Mouse (Mus musculus) embryonic facial prominence, embryonic 14.5 days (tissue): ENCODE results near the gene Trpm1. TPM values are rescaled to one million over a fixed set of nuclear protein-coding genes. Genes with fewer than 3 reads are reported as not detected.
A peak's percentile ranks its signal among the peaks of the same experiment; 100 is the strongest.

Experiments used
- ATAC-seq: fragments of 200-750 bp; cut with Nextera tagmentation; 2 replicates; pipeline ENCODE4 v1.8.0; 2017; ENCODE audit warnings: low read depth, moderate number of reproducible peaks, moderate TSS enrichment
- DNase-seq: peaks from one replicate; pipeline ENCODE4 v3.0.0-alpha.2; 2015; ENCODE audit warnings: low spot score
- H3K27ac ChIP-seq: fragments of 300-500 bp; sonication (generic); replicated peaks from 2 replicates; pipeline ENCODE4 v1.5.1; 2014; ENCODE audit warnings: low read depth, mild to moderate bottlenecking, low read length, moderate library complexity
- H3K27me3 ChIP-seq: fragments of 300-500 bp; sonication (generic); replicated peaks from 2 replicates; pipeline ENCODE4 v1.6.1; 2014; ENCODE audit warnings: low read length; ENCODE audit not compliant: control insufficient read depth, insufficient read depth
- H3K36me3 ChIP-seq: fragments of 300-500 bp; sonication (generic); 2 replicates; pipeline ENCODE4 v1.6.1; 2014; ENCODE audit warnings: low read length, mixed read lengths; ENCODE audit not compliant: control insufficient read depth, insufficient read depth
- H3K4me1 ChIP-seq: fragments of 300-500 bp; sonication (generic); 2 replicates; pipeline ENCODE4 v1.6.1; 2014; ENCODE audit warnings: antibody characterized with exemption, low read length; ENCODE audit not compliant: control insufficient read depth, insufficient read depth
- H3K4me2 ChIP-seq: fragments of 300-500 bp; sonication (generic); 2 replicates; pipeline ENCODE4 v1.6.1; 2014; ENCODE audit warnings: low read depth, mild to moderate bottlenecking, low read length, moderate library complexity, mixed read lengths
- H3K4me3 ChIP-seq: fragments of 300-500 bp; sonication (generic); 2 replicates; pipeline ENCODE4 v1.5.1; 2014; ENCODE audit warnings: low read depth, mild to moderate bottlenecking, low read length
- H3K9ac ChIP-seq: fragments of 300-500 bp; sonication (generic); 2 replicates; pipeline ENCODE4 v1.6.1; 2014; ENCODE audit warnings: low read depth, mild to moderate bottlenecking, low read length, moderate library complexity, mixed read lengths
- H3K9me3 ChIP-seq: fragments of 300-500 bp; sonication (generic); 2 replicates; pipeline ENCODE4 v1.6.1; 2016; ENCODE audit warnings: low read length; ENCODE audit not compliant: control insufficient read depth
- WGBS: fragments of 180-500 bp; shearing (Covaris S2); extraction: QIAGEN DNeasy Blood & Tissue Kit; methylation state at CpG from one replicate; pipeline ENCODE4 v1.1.7; 2014; 5-methylcytosine and 5-hydroxymethylcytosine counted together
- microRNA counts: library from miRNA; unstranded; fragments of <30 nt; microRNA quantifications from one replicate; lab custom pipeline; 2017
- microRNA-seq: library from miRNA; unstranded; fragments of <30 nt; microRNA quantifications from one replicate; pipeline ENCODE4, GENCODE M21; 2016; ENCODE audit warnings: borderline number of aligned reads
- polyA plus RNA-seq: library from polyadenylated mRNA; unstranded; fragments of >200 nt; fragmentation: Nextera tagmentation; extraction: Ambion mirVana; gene quantifications from 2 replicates; pipeline ENCODE4 v1.2.1, GENCODE M21; 2014

The Trpm1 gene
- polyA plus RNA-seq, 1 experiment from 2014 or later: 1.7 TPM

DNA sequence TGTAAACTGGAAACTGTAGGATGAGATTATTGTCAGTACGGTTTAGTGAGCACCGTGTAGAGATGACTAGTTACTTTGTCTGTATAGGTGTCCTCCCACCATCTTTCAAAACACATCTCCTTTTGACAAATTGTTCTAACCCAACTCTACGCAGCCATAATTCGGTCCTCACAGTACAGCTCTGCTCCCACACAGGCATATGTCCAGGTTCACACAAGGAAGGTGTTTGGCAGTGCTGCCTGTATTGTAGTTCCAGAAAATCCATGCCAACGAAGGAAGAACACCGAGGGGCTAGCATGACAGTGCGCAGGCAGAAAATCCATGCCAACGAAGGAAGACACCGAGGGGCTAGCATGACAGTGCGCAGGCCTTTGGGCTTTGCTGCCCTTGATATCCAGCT is 138.1 kb downstream of the Trpm1 start:
- ATAC-seq (no peak), DNase-seq (no peak)
- Histone ChIP-seq H3K9ac (no peak overlapping the region), H3K36me3 (peaks cover 10% of the 10 kb centered on the region; the same call in 1 of the 2 replicates), H3K27me3 (no peaks in the 10 kb centered on the region), H3K4me3 (no peak overlapping the region), H3K4me2 (no peak overlapping the region), H3K9me3 (no peaks in the 10 kb centered on the region), H3K4me1 (peaks cover 8% of the 10 kb centered on the region; the same call in 1 of the 2 replicates), H3K27ac (no peak overlapping the region)
- WGBS: 93% methylated on average over 10 of the region's 10 CpGs

- no peak overlapping the region for H3K4me2 ChIP-seq
- H3K9me3 ChIP-seq: no peaks in the 10 kb centered on the region
- peaks cover 30% of the 10 kb centered on the region for H3K36me3 ChIP-seq
- DNase-seq (peak; percentile 61), ATAC-seq (no peak)
- H3K4me1 ChIP-seq: 0 out of 2 replicates have a peak, but pooled peaks cover 3% of the 10 kb centered on the region
- no peak overlapping the region for H3K9ac ChIP-seq
- WGBS: 39% methylated on average over 5 of the region's 5 CpGs
- H3K27me3 ChIP-seq: no peaks in the 10 kb centered on the region
- no peak overlapping the region; the same call in 1 of the 2 replicates for H3K27ac ChIP-seq
- no peak overlapping the region for H3K4me3 ChIP-seq
Observed at GRCm38 (mm10) chr7:64296286-64297010, 142.8 kb downstream of the Trpm1 start.

- H3K9ac ChIP-seq: no peak overlapping the region
- 75% methylated on average over 7 of the region's 7 CpGs for WGBS
- no peak for ATAC-seq
Observed at GRCm38 (mm10) chr7:64310241-64310640, 156.6 kb downstream of the Trpm1 start.

GRCm38 (mm10) chr7:64310756-64311155 is 157.1 kb downstream of the Trpm1 start:
- H3K36me3 ChIP-seq: peaks cover 35% of the 10 kb centered on the region
- DNase-seq: no peak
- no peaks in the 10 kb centered on the region for H3K9me3 ChIP-seq
- H3K9ac ChIP-seq: no peak overlapping the region
- H3K4me2 ChIP-seq: no peak overlapping the region
- WGBS: 65% methylated on average over 2 of the region's 2 CpGs
- no peak for ATAC-seq
- no peak overlapping the region for H3K27ac ChIP-seq
- H3K27me3 ChIP-seq: no peaks in the 10 kb centered on the region
- H3K4me3 ChIP-seq: no peak overlapping the region
- H3K4me1 ChIP-seq: no peaks in the 10 kb centered on the region

More at GRCm38 (mm10) chr7:64310241-64310640, 156.6 kb downstream of the Trpm1 start:
- Histone ChIP-seq H3K27ac (no peak overlapping the region), H3K4me3 (no peak overlapping the region), H3K27me3 (no peaks in the 10 kb centered on the region), H3K36me3 (peaks cover 34% of the 10 kb centered on the region), H3K9me3 (no peaks in the 10 kb centered on the region), H3K4me2 (no peak overlapping the region), H3K4me1 (no peaks in the 10 kb centered on the region)
- DNase-seq: no peak

GRCm38 (mm10) chr7:64312811-64313210 is 159.2 kb downstream of the Trpm1 start:
- DNase-seq (no peak), ATAC-seq (no peak)
- no peak overlapping the region for H3K4me2 ChIP-seq
- H3K27me3 ChIP-seq: no peaks in the 10 kb centered on the region
- no peak overlapping the region for H3K4me3 ChIP-seq
- H3K9ac ChIP-seq: no peak overlapping the region
- WGBS: 92% methylated on average over 7 of the region's 7 CpGs
- no peaks in the 10 kb centered on the region for H3K4me1 ChIP-seq
- H3K36me3 ChIP-seq: peaks cover 41% of the 10 kb centered on the region
- no peak overlapping the region for H3K27ac ChIP-seq
- no peaks in the 10 kb centered on the region for H3K9me3 ChIP-seq

MicroRNA genes within 50 kb of the gene (microRNA counts, 519-probe panel; counts per million panel counts)
- microRNA mmu-miR-211 (lab: Ali Mortazavi, UCI): 19.3 counts per million

Small RNAs within 50 kb of the gene (microRNA-seq; reads per million reads assigned to microRNA genes)
- gene Mir211 (66.2 reads per million, percentile 48 among the genes with 10 or more reads in this experiment), gene Mir6416 (not detected)

Other genes with a start within 250 kb of the Trpm1 start
- gene E030018B13Rik, start 237.0 kb upstream of the Trpm1 start, polyA plus RNA-seq: not detected in 2 replicates
- gene Klf13, start 214.9 kb upstream of the Trpm1 start, polyA plus RNA-seq: 27.6 and 30.1 TPM in 2 replicates
- gene Mtmr10, start 133.8 kb downstream of the Trpm1 start, polyA plus RNA-seq: 14.3 and 16.5 TPM in 2 replicates
- 4.0 and 5.0 TPM in 2 replicates for gene Fan1, start 220.3 kb downstream of the Trpm1 start, polyA plus RNA-seq
- gene Mphosph10, start 238.4 kb downstream of the Trpm1 start, polyA plus RNA-seq: 35.4 and 36.1 TPM in 2 replicates
- gene Mcee, start 238.8 kb downstream of the Trpm1 start, polyA plus RNA-seq: 62.3 and 74.1 TPM in 2 replicates